Mouse (Mus musculus) cerebellum, adult 9-10 months (tissue): ENCODE measurements around the gene Cngb1.
"Not testable (repeated sequence)": the region's sequence is repeated elsewhere in the genome, so short reads cannot be mapped to it uniquely, and the experiment has no call there.

Experiments
- DNase-seq: peaks from one replicate; pipeline ENCODE4 v3.0.0; 2022

Cngb1 gene

DNA sequence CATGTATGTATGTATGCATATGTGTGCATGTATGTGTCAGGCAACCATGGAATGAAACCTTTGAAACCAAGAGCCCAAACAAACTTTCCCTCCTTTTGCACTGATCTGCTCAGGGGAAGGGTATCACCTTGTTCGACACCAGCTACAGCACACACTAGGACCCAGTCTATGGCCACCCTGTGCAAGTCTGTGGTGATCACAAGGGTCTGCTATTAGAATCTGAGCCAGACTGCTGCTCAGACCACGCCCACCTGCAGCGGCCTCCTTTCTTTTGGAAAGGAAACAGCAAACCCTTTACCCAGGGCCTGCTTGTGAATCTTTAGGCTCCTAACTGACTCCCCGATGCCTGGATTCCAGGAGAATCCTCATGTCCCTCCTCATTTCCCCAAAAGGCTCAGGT, 62.5 kb downstream of the Cngb1 start:
- no peak for DNase-seq

DNA sequence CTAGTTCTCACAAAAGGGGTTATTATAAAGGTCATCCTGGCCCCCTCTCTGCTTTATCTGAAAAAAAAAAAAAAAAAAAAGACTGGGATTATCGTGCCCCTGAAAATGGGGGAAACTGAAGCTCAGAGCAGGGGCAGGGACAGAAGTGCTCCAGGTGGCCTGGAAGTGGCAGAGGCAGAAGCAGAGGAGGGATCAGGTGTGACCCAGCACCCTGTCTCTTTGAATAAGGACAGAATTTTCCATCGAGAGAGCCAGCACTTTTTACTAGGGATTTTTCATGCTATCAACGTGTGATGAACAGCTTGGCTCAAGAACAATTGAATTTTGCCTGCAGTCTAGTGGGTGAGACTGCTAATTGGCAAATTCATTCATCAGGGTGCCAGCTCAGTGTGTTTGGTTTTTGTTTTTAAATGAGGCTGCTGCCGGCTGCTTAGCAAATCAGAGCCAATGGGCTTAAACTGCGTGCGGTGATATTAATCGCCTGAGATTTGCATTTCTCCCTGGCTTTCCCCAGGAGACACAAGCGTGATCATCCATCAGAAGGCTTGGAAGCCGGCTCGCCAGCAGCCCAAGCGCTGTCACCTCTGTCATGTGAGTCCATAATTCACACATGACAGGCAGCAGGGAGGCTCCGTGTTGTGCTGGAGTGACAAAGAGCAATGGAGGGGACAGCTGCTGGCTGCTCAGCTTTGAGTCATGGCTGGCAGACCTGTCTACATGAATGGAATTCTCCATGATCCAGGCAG, 63.4 kb downstream of the Cngb1 start:
- no peak for DNase-seq

- no peak for DNase-seq
Measured at GRCm38 (mm10) chr8:95242099-95242825, 64.1 kb downstream of the Cngb1 start.

DNA sequence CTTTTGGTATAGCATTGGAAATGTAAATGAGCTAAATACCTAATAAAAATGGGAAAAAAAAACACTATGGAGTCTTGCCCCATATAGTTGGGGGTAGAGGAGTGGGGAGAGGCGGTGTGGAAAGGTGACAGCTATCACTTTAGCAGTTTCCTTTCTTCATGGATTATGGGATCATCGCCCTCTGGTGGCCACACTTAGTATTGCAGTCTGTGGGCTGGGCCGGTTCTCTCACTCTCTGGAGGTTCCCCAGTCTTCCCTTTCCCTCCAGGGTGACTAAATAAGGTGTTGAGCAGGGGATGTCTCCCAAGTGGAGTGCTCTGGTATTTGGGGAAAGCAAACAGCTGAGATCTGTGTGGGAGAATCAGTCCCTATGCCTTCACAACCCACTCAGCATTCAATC, 70.7 kb downstream of the Cngb1 start:
- DNase-seq: peak; percentile 71

- DNase-seq: not testable (repeated sequence)
Measured at GRCm38 (mm10) chr8:95230086-95230485, 76.3 kb downstream of the Cngb1 start.

GRCm38 (mm10) chr8:95227151-95227468, 79.3 kb downstream of the Cngb1 start:
- DNase-seq: no peak

GRCm38 (mm10) chr8:95226251-95227150, 79.9 kb downstream of the Cngb1 start:
- DNase-seq: no peak

GRCm38 (mm10) chr8:95223969-95224368, 82.4 kb downstream of the Cngb1 start:
- no peak for DNase-seq

DNA sequence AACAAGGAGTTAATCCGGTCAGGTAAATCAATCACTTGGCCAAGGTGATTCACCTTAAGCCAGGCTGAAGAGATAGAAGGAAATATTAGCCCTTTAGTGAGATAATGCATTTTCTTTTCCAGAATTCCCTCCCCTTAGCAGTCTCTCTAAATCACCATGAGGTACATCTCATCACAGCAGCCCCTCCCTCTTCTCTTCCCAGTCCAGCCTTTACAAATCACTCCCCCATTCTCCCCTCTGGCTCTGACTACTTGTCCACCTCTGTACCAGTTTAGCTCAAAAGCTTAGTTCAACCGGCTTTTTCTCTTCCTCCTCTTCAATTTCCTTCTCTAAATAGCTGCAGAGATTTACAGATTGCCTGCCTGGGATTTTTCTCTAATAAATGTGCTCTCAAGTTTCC, 85.3 kb downstream of the Cngb1 start:
- no peak for DNase-seq

DNA sequence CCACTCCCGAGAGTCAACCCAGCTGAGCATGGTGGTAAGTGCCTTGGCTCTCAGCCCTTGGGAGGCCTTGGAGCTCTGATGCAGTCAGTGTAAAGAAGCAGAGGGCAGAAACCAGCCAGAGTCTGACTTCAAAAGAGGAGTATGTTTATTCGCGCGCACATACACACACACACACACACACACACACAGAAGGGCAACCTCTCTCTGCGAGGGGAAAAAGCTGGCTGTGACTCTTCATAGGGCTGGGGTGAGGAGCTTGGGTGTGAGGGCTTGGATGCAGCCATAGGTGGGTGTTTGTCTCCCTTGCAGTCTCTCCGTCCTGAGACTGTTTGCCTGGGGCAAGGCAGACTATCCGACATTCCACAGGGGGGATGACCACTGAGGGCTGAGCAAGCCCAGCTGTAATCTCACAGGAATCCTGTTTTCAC, 85.8 kb downstream of the Cngb1 start:
- no peak for DNase-seq

DNA sequence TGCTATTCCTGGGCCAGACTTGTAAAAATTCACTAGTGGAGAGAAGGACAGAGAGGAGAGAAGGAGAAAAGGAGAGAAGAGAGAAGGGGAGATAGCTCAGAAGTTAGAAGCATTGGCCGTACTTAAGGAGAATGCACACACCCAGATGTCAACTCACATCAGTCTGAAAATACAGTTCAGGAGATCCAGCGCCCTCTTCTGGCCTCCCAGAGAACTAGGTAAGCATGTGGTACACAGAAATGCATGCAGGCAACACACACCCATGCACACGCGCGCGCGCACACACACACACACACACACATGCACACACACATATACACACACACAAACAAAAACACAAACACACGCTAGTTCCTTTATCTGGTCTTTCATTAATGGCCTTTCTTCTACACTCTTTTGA, 86.8 kb downstream of the Cngb1 start:
- no peak for DNase-seq

- DNase-seq: no peak
Measured at GRCm38 (mm10) chr8:95215709-95216360, 90.5 kb downstream of the Cngb1 start.

DNA sequence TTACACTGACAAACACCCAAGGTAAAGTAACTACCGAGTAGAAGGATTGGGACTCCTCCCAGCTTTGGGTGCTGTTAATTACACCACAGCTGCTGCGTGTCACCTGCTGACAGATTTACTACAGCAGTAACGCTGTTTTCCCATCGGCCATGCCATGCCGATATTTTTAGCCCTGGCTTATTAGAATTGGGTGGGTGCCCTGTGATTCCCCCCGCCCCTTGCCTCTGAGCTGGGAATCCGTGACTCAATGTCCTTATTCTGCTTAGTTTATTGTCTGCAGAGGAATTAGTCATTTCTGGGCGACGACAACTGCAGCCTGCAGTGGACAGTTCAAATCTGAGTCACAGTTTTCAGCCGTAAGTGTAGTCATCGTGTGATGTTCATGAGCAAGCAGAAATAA, 96.5 kb downstream of the Cngb1 start:
- DNase-seq: no peak

GRCm38 (mm10) chr8:95205946-95206345, 100.4 kb downstream of the Cngb1 start:
- no peak for DNase-seq

DNA sequence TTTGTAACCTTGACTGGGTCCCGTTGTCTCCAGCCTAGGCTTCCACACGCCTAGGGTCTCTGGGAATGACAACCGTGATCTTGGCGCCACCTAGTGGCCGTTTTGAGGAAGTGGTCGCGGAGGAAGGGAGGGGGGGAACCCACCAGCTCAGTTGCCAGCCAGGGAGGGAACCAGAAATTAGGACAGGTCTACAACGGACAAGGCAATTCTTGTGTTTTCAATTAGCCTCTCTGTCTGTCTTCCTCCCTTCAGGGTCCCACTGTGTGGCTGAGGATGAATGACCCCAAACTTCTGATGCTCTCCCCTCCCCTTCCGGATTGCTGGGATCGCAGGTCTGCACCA, 102.4 kb downstream of the Cngb1 start:
- peak; percentile 51 for DNase-seq

GRCm38 (mm10) chr8:95203326-95204038, 102.9 kb downstream of the Cngb1 start:
- DNase-seq: no peak

DNA sequence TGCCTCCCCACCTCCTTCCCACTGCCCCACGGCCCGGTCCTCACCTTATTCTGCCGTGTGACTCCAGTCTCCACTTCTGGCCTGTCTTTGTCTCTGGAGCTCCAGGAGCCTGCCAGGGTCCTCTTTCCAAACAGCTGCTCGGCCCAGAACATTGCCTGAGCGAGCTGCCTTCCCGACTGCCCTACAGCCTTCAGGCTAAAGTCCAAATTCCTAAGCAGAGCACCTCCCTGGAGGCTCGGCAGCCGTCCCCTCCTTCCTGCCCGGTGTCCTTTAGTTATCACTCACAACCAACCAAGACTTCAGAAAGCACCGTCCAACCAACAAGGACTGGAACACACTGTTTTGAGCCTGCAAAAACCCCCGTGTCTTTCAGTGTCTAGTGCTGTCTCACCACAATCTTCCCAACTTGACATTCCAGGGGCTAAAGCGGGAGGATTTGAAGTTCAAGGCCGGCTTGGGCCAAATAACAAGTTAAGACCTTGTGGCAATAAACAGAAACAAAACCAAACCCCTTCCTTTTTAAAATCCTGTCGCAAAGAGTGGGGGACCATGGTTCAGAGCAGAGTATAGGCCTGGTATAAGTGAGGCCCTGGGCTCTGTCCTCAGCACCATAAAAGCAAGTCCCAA, 103.6 kb downstream of the Cngb1 start, which contains the start of gene Kifc3:
Kifc3 (minus strand) TSS at position 164 of the 627 bp plus-strand sequence.
- no peak for DNase-seq

DNA sequence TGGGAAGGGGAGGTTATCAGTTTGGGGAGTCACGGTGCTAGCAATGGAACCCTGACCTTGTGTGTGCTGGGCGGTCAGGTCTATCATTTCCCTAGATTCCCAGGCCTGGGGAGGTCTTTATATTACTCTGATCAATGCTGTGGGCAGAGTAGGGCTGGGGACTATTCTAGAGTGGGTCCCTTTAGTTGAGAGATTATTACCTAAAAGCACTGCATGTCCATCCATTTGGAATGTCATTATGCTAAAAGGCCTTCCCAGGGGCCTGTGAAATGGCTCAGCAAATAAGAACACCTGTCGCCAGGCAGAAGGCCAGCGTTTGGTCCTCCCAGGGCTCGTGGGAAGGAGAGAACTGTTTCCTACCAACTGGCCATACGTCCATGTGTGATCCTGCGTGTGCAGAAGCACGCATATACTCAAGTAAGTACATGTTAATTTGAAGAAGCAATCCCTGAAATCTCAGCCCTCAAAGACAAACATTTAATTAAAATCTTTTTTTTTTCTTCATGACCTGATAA, 104.3 kb downstream of the Cngb1 start:
- no peak for DNase-seq

- no peak for DNase-seq
Measured at GRCm38 (mm10) chr8:95201491-95201890, 104.9 kb downstream of the Cngb1 start.

- no peak for DNase-seq
Measured at GRCm38 (mm10) chr8:95200001-95200405, 106.4 kb downstream of the Cngb1 start.

GRCm38 (mm10) chr8:95195728-95196127, 110.7 kb downstream of the Cngb1 start:
- no peak for DNase-seq
